Mouse (Mus musculus) cortical plate, adult 2 months (tissue): Measurements from ENCODE around the gene Scnn1b.

Experiments
- CTCF ChIP-seq: fragments of 200-500 bp; IDR thresholded peaks from 2 replicates; pipeline ENCODE4 v1.5.1; 2011; ENCODE audit warnings: mild to moderate bottlenecking, control low read depth, low read length; ENCODE audit not compliant: insufficient read depth; ENCODE audit errors: extremely low read depth
- POLR2A ChIP-seq: fragments of 200-500 bp; IDR thresholded peaks from 2 replicates; pipeline ENCODE4 v1.6.1; 2011; ENCODE audit warnings: mild to moderate bottlenecking, low read length, control low read depth; ENCODE audit not compliant: insufficient read depth; ENCODE audit errors: extremely low read depth

GRCm38 (mm10) chr7:121840810-121841209 is 24.0 kb upstream of the Scnn1b start:
- no peak for TF ChIP-seq CTCF
- no peak for TF ChIP-seq POLR2A
